Mouse (Mus musculus): ENCODE data around the gene Ppp2ca. TPM values are rescaled to one million over a fixed set of nuclear protein-coding genes. Genes with fewer than 3 reads are reported as not detected.
A peak's percentile ranks its signal among the peaks of the same experiment; 100 is the strongest.

Gene Ppp2ca
- polyA plus RNA-seq (2015; fragmentation: Nextera tagmentation; extraction: Ambion mirVana), result 75.7 and 76.9 TPM in 2 replicates

DNA sequence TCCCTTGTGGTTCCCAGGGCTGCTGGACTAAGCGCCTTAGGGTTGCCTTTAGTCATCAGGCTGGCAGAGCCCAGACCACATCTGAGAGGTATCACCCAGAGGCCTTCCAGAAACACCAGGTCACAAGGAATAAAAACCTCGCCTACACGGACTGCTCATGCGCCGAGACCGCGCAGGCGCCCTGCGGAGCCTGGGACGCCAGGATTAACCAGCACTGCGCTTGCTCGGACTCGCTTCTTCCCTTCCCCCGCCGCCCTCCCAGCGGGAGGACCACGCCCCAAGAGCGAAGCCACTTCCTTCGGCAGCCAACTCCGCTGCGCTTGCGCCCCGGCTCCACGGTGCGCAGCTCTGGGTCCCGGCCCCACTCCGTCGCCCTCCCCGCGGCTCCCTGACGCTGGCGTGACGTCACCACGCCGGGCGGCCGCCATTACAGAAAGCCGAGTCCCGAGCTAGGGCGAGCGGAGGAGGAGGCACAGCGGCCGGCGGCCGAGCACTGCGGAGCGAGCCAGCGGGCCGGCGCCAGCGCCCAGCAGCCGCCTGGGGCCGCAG, at the start of gene Ppp2ca:
Gene Ppp2ca, plus strand, starts transcription at position 284 of the 549 bp plus-strand sequence.
- Histone ChIP-seq H3K4me1 (peaks cover 28% of the 10 kb centered on the region), H3K9ac (peak within 1 kb of the TSS; percentile 97), H3K27ac (peak within 1 kb of the TSS; percentile 99), H3K9me3 (no peaks in the 10 kb centered on the region), H3K27me3 (no peaks in the 10 kb centered on the region), H3K36me3 (no peaks in the 10 kb centered on the region), H3K4me3 (peak within 1 kb of the TSS; percentile 82), H3K4me2 (peak within 1 kb of the TSS; percentile 80)
- ATAC-seq (ENCODE audit: borderline replicate concordance, extremely low read depth, low FRiP score, low TSS enrichment), result peak; percentile 98
- under 1% methylated on average over 53 of the region's 53 CpGs for WGBS

DNA sequence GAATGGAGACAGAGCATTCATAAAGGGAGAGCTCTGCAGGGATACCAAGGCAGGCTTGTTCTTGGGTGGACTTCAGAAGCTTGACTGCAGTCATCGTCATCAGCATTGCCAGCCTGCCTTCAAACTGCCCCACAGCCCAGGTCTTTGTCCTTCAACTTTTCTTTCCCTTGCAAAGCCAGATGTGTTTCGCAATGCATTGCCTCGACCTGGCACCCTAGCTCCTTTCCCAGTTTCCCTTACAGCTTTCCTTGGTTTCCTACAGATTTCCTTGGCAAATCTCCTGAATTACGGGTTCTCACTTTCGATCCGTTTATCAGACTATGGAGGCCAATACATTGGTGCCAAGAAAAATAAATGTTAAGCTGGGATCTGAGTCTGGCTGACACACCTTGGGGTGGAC, 45.1 kb upstream of the Ppp2ca start:
- Histone ChIP-seq H3K27me3 (no peaks in the 10 kb centered on the region), H3K36me3 (no peaks in the 10 kb centered on the region), H3K9me3 (no peaks in the 10 kb centered on the region), H3K9ac (no peak overlapping the region), H3K4me3 (no peak overlapping the region), H3K4me2 (no peak overlapping the region), H3K27ac (no peak overlapping the region), H3K4me1 (no peaks in the 10 kb centered on the region)
- no peak for ATAC-seq (ENCODE audit: borderline replicate concordance, extremely low read depth, low FRiP score, low TSS enrichment)
- 68% methylated on average over 6 of the region's 6 CpGs for WGBS

DNA sequence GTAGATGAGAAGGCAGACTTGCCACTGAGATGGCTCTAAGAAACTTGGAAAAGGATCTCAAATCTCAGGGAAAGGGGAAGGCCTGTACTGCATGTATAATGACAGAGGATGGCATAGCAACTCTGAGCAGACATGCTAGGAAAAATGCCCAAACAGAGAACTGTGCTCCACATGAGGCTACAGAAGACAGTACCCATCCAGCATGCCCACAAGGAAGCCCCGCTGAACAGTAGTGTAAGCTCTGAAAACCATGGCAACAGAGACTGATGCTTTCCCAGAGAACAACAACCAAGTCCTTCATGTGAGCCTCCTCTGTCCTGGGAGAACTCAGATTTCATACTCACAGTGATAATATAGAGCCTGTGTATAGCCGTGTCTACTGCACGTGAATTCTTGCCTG, 43.8 kb upstream of the Ppp2ca start:
- Histone ChIP-seq H3K4me3 (no peak overlapping the region), H3K9me3 (no peaks in the 10 kb centered on the region), H3K27me3 (no peaks in the 10 kb centered on the region), H3K27ac (no peak overlapping the region), H3K36me3 (no peaks in the 10 kb centered on the region), H3K4me1 (no peaks in the 10 kb centered on the region), H3K9ac (no peak overlapping the region), H3K4me2 (no peak overlapping the region)
- no peak for ATAC-seq (ENCODE audit: borderline replicate concordance, extremely low read depth, low FRiP score, low TSS enrichment)
- 81% methylated on average over 3 of the region's 3 CpGs for WGBS

DNA sequence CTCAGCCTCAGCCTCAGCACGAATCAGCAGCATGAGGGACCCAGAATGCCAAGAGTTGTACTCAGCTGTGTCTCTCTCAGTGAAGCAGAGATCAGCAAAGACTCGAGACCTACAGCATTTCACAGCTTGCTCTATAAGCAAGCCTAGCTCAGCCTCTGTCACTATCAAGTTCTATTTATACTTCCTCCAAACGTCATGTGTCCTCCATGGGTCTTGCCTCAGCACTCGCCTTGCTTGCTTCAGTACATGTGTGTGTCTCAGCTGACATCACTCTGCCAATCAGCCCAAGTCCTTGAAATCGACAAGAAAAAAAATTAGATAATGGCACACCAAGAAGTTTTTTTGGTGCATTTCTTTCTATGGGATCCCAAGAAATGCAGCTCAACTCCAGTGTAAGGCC, 42.3 kb upstream of the Ppp2ca start:
- no peak overlapping the region for H3K27ac ChIP-seq
- H3K36me3 ChIP-seq, result no peaks in the 10 kb centered on the region
- no peaks in the 10 kb centered on the region for H3K9me3 ChIP-seq
- WGBS, result 70% methylated on average over 5 of the region's 5 CpGs
- H3K9ac ChIP-seq, result no peak overlapping the region
- no peak overlapping the region for H3K4me2 ChIP-seq
- H3K4me3 ChIP-seq, result no peak overlapping the region
- no peaks in the 10 kb centered on the region for H3K27me3 ChIP-seq
- ATAC-seq (ENCODE audit: borderline replicate concordance, extremely low read depth, low FRiP score, low TSS enrichment), result no peak
- H3K4me1 ChIP-seq, result no peaks in the 10 kb centered on the region

DNA sequence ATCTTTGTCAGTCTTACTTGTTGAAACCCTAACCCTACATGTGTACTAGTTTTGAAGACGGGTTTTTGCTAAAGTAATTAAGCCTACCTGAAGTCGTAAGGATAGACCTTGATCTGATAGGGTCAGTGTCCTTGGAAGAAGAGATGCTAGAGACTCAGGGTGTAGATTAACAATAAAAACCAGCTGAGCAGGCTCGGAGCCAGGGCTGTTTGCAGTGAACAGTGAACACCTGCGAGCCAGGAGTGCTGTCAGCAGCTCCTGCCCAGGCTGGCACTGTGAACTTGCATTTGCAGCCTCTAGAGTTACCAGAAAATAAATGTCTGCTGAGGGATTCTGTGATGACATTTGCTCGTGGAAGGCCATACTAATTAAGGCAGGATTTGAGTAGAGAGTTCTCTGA, 39.5 kb upstream of the Ppp2ca start:
- Histone ChIP-seq H3K27ac (no peak overlapping the region), H3K4me2 (no peak overlapping the region), H3K36me3 (no peaks in the 10 kb centered on the region), H3K9me3 (no peaks in the 10 kb centered on the region), H3K4me3 (no peak overlapping the region), H3K4me1 (no peaks in the 10 kb centered on the region), H3K9ac (no peak overlapping the region), H3K27me3 (no peaks in the 10 kb centered on the region)
- WGBS, result 44% methylated on average over 5 of the region's 5 CpGs
- no peak for ATAC-seq (ENCODE audit: borderline replicate concordance, extremely low read depth, low FRiP score, low TSS enrichment)

DNA sequence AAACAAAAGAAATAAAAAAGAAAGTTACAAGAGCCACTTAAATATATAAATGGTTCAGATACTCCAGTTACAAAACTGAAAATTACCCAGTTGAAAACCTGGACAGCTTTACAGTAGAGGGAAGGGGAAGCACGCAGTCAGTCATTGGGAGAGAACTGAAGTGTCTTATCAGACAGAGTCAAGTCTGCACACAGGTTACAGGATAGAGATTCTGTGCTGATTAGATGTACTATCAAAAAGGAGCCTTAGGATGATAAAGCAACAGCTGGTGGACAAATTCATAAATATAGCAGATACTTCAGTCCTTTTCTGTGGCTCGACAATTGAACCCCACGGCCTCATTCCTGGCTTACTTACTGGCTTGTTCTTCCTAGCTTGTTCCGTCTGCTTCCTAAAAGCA, 38.2 kb upstream of the Ppp2ca start:
- H3K27me3 ChIP-seq, result no peaks in the 10 kb centered on the region
- WGBS, result 85% methylated on average over 4 of the region's 4 CpGs

DNA sequence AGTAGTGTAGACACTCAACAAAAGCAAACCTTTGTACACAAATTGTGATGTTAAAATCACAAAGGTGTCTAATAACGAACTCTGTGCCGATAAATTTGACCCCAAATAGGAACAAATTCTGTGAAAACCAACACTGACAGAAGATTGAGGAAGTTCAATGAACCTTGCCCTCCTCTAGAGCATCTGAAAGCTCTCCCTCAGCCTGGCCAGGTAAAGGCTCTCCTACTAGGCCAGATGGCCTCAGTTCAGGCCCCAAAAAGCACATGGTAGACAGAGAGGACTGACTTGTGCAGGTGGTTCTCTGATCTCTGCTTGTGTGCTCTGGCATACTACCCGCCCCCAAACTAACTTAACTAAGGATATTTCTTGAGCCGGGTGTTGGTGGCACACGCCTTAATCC, 36.1 kb upstream of the Ppp2ca start:
- no peak for ATAC-seq (ENCODE audit: borderline replicate concordance, extremely low read depth, low FRiP score, low TSS enrichment)
- no peaks in the 10 kb centered on the region for H3K9me3 ChIP-seq
- no peaks in the 10 kb centered on the region for H3K36me3 ChIP-seq
- WGBS, result 93% methylated on average over 5 of the region's 5 CpGs
- H3K9ac ChIP-seq, result no peak overlapping the region
- no peak overlapping the region for H3K4me2 ChIP-seq
- H3K4me3 ChIP-seq, result no peak overlapping the region
- no peaks in the 10 kb centered on the region for H3K4me1 ChIP-seq
- H3K27ac ChIP-seq, result no peak overlapping the region
- H3K27me3 ChIP-seq, result no peaks in the 10 kb centered on the region

More for the DNA sequence above, 38.2 kb upstream of the Ppp2ca start:
- H3K9ac ChIP-seq, result no peak overlapping the region
- H3K4me2 ChIP-seq, result no peak overlapping the region
- no peaks in the 10 kb centered on the region for H3K36me3 ChIP-seq
- no peaks in the 10 kb centered on the region for H3K9me3 ChIP-seq
- H3K27ac ChIP-seq, result no peak overlapping the region
- H3K4me3 ChIP-seq, result no peak overlapping the region
- no peak for ATAC-seq (ENCODE audit: borderline replicate concordance, extremely low read depth, low FRiP score, low TSS enrichment)
- no peaks in the 10 kb centered on the region for H3K4me1 ChIP-seq

DNA sequence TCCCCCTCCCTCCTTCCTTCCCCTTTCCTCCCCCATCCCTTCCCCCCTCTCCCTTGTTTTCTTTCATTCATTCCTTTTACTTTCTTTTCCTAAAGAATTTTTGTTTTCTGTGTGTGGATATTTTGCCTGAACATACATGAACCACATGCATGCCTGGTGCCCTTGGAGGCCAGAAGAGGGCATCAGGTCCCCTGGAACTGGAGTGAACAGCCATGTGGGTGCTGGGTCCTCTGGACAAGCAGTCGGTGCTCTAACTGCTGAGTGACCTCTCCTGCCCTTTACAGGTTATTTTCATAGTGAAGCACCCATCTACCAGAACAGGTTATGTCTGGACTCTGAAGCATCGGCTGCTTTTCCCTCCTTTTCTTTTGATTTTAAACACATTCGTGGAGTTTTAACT, 34.1 kb upstream of the Ppp2ca start:
- ATAC-seq (ENCODE audit: borderline replicate concordance, extremely low read depth, low FRiP score, low TSS enrichment), result no peak
- Histone ChIP-seq H3K4me3 (no peak overlapping the region), H3K9me3 (no peaks in the 10 kb centered on the region), H3K4me2 (no peak overlapping the region), H3K4me1 (no peaks in the 10 kb centered on the region), H3K36me3 (no peaks in the 10 kb centered on the region), H3K27me3 (no peaks in the 10 kb centered on the region), H3K9ac (no peak overlapping the region), H3K27ac (no peak overlapping the region)
- WGBS, result 36% methylated on average over 3 of the region's 3 CpGs

DNA sequence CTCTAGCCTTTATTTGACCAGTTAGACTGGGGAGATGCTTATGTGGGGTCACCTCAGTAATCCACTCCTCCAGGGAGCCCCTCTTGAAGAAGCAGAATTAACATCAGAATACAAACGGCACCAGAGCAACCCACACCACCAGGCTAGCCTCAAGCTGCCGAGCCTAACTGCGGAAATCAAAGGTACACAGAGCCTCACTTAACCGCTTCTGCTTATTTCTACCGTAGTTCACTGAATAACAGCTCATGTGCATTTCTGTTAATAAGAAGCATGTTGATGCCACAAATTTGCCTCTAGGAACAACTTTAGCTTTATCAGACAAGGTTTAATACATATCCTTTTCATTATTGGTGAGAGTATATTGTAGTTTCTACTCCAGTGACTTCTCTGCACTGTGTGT, 32.6 kb upstream of the Ppp2ca start:
- H3K27ac ChIP-seq, result no peak overlapping the region
- no peaks in the 10 kb centered on the region for H3K4me1 ChIP-seq
- H3K9me3 ChIP-seq, result no peaks in the 10 kb centered on the region
- no peak overlapping the region for H3K4me2 ChIP-seq
- ATAC-seq (ENCODE audit: borderline replicate concordance, extremely low read depth, low FRiP score, low TSS enrichment), result no peak
- H3K27me3 ChIP-seq, result no peaks in the 10 kb centered on the region
- H3K36me3 ChIP-seq, result no peaks in the 10 kb centered on the region
- no peak overlapping the region for H3K9ac ChIP-seq
- WGBS, result 5% methylated on average over 5 of the region's 5 CpGs
- no peak overlapping the region for H3K4me3 ChIP-seq

DNA sequence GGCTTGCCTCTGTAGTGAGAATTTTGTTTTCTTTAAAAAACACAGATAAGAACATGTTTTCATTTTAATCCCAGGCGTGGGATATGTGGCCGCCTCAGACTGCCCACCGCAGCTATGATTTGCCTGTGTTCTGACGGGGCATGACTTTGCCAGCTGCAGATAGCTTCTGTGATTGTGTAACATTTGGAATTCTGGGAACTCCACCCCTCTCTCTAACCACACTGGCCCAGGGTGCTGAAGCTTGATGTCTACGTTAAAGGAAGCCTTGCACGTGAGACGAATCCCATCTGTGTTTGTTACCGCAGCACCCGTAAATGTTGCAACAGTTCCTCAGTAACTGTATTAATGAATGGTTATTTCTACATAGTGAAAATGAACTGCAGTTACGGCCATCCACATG, 26.7 kb upstream of the Ppp2ca start:
- no peak for ATAC-seq (ENCODE audit: borderline replicate concordance, extremely low read depth, low FRiP score, low TSS enrichment)
- Histone ChIP-seq H3K36me3 (no peaks in the 10 kb centered on the region), H3K4me2 (no peak overlapping the region), H3K4me1 (no peaks in the 10 kb centered on the region), H3K27me3 (no peaks in the 10 kb centered on the region), H3K9ac (no peak overlapping the region), H3K4me3 (no peak overlapping the region), H3K9me3 (no peaks in the 10 kb centered on the region), H3K27ac (no peak overlapping the region)
- WGBS, result 46% methylated on average over 10 of the region's 10 CpGs

DNA sequence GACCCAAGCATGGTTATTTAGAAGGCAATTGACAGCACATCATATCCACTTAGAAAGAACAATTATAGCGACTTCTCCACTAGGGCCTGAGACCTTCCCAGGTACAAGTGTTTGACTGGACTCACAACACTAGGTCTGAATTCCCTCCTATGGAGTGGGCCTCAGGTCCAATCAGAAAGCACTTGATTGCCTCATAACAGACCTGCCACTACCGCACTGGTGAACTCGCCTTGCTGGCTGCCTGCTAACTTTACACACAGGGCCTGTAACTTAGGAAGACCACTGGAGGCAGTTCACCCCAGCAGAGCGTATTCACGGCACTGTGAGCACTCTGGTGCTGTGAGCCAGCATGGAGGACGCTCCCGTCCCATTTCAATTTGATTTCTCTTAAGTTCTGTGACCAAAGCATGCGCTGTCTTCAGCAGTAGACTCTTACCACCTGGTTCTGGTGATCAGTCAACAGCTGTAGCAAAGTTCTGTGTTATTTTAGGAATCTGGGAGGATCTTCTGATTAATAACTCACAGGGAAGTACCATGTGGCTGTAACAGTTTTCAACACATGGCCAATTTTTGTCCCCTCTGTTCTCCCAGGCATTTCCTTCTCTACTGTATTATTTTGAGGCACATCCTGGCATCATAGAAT, 24.8 kb upstream of the Ppp2ca start:
- peaks cover 4% of the 10 kb centered on the region; the same call in 1 of the 2 replicates for H3K4me1 ChIP-seq
- no peak overlapping the region for H3K4me2 ChIP-seq
- no peak overlapping the region for H3K4me3 ChIP-seq
- no peak overlapping the region for H3K27ac ChIP-seq
- H3K36me3 ChIP-seq, result no peaks in the 10 kb centered on the region
- WGBS, result 71% methylated on average over 8 of the region's 8 CpGs
- ATAC-seq (ENCODE audit: borderline replicate concordance, extremely low read depth, low FRiP score, low TSS enrichment), result no peak
- no peak overlapping the region for H3K9ac ChIP-seq
- H3K27me3 ChIP-seq, result no peaks in the 10 kb centered on the region
- H3K9me3 ChIP-seq, result no peaks in the 10 kb centered on the region

DNA sequence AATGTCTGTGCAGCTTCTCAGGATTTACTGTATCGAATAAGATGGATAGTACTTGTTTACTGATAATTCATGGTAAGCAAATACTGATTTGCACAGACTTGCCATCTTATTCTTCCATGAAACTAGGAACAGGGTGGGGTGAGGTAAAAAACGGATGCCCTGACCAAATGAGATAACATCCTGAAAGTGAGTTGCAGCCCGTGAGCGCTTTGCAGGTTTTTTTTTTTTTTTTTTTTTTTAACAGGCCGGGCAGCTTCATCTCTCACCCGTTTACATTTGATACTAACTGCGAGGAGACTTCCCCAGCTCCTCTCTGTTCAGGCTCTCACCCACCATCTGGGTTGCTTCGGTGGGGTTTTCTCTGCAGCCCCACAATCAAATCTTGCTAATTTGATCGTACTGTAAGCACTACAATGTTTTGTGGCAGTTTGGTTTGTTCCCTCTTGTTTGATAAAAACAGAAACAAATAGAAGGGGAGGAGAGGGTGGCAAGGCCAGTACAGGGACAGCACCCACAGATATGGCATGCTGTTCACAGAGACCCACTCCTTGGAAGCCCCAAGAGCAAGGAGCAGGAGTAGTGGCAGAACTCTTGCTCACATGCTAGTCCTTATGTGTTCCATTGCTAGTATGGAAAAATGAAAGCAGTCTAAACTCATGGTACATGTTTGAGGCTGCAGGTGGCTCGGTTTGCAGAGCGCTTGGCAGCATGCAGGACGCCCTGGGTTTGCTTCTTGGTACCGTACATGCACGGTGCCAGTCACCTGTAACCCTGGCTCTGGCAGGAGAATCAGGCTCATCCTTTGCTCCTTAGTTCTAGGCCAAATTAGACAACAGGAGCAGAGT, 23.6 kb upstream of the Ppp2ca start:
- H3K4me3 ChIP-seq, result no peak overlapping the region
- H3K4me1 ChIP-seq, result peaks cover 4% of the 10 kb centered on the region; the same call in 1 of the 2 replicates
- H3K4me2 ChIP-seq, result no peak overlapping the region
- H3K36me3 ChIP-seq, result no peaks in the 10 kb centered on the region
- H3K9me3 ChIP-seq, result no peaks in the 10 kb centered on the region
- WGBS, result 55% methylated on average over 14 of the region's 14 CpGs
- no peak overlapping the region for H3K27ac ChIP-seq
- H3K9ac ChIP-seq, result no peak overlapping the region
- no peaks in the 10 kb centered on the region for H3K27me3 ChIP-seq
- ATAC-seq (ENCODE audit: borderline replicate concordance, extremely low read depth, low FRiP score, low TSS enrichment), result no peak
